Mouse (Mus musculus) right cerebral cortex, postnatal 36 days (tissue): ENCODE results near the gene Srf.
A peak's percentile ranks its signal among the peaks of the same experiment; 100 is the strongest.
"Not testable (repeated sequence)": the region's sequence is repeated elsewhere in the genome, so short reads cannot be mapped to it uniquely, and the experiment has no call there.

Source experiments
- DNase-seq, 2 experiments: peaks; one replicate each; pipeline ENCODE4 v3.0.0; 2022; ENCODE audit warnings: low spot score in 2 of 2, mixed read lengths in 1 of 2

Gene Srf

GRCm38 (mm10) chr17:46555673-46556583 lies at the start of gene Srf:
Gene Srf (minus strand): TSS chr17:46556175.
- DNase-seq: peak; percentile 98 to 99

GRCm38 (mm10) chr17:46605126-46605525 lies 49.2 kb upstream of the Srf start:
- DNase-seq: no peak

GRCm38 (mm10) chr17:46603229-46603628 lies 47.3 kb upstream of the Srf start:
- DNase-seq: no peak

GRCm38 (mm10) chr17:46602212-46602611 lies 46.2 kb upstream of the Srf start:
- DNase-seq: no peak

- DNase-seq: no peak
Observed at GRCm38 (mm10) chr17:46600569-46600968, 44.6 kb upstream of the Srf start.

- DNase-seq: no peak
Observed at GRCm38 (mm10) chr17:46598963-46599362, 43.0 kb upstream of the Srf start.

GRCm38 (mm10) chr17:46597956-46598355 lies 42.0 kb upstream of the Srf start:
- no peak for DNase-seq

GRCm38 (mm10) chr17:46595336-46595735 lies 39.4 kb upstream of the Srf start:
- DNase-seq: no peak

- DNase-seq: no peak
Observed at GRCm38 (mm10) chr17:46594606-46595005, 38.6 kb upstream of the Srf start.

GRCm38 (mm10) chr17:46593124-46593523 lies 37.1 kb upstream of the Srf start:
- no peak for DNase-seq

GRCm38 (mm10) chr17:46591406-46591805 lies 35.4 kb upstream of the Srf start:
- no peak for DNase-seq

GRCm38 (mm10) chr17:46590439-46590838 lies 34.5 kb upstream of the Srf start:
- DNase-seq: no peak

GRCm38 (mm10) chr17:46589635-46590314 lies 33.8 kb upstream of the Srf start:
- DNase-seq: no peak

GRCm38 (mm10) chr17:46588913-46589312 lies 32.9 kb upstream of the Srf start:
- no peak for DNase-seq

- no peak for DNase-seq
Observed at GRCm38 (mm10) chr17:46588173-46588572, 32.2 kb upstream of the Srf start.

GRCm38 (mm10) chr17:46586327-46586726 lies 30.4 kb upstream of the Srf start:
- DNase-seq: no peak

GRCm38 (mm10) chr17:46578650-46579049 lies 22.7 kb upstream of the Srf start:
- DNase-seq: no peak

- DNase-seq: no peak
Observed at GRCm38 (mm10) chr17:46576070-46576469, 20.1 kb upstream of the Srf start.

- DNase-seq: no peak
Observed at GRCm38 (mm10) chr17:46574535-46574934, 18.6 kb upstream of the Srf start.

GRCm38 (mm10) chr17:46571005-46571404 lies 15.0 kb upstream of the Srf start:
- DNase-seq: no peak

- no peak for DNase-seq
Observed at GRCm38 (mm10) chr17:46559146-46559545, 3.2 kb upstream of the Srf start.

- DNase-seq: no peak
Observed at GRCm38 (mm10) chr17:46558151-46558550, 2.2 kb upstream of the Srf start.

GRCm38 (mm10) chr17:46557321-46557720 lies 1.3 kb upstream of the Srf start:
- not testable (repeated sequence) for DNase-seq
